Mouse (Mus musculus) brain, embryonic 14.5 days (tissue): ENCODE data around the gene Cplx3.

ENCODE experiments used
- CTCF ChIP-seq: fragments of 200-500 bp; IDR thresholded peaks from 2 replicates; pipeline ENCODE4 v1.5.1; 2012; ENCODE audit warnings: inconsistent platforms, mild to moderate bottlenecking, moderate library complexity, borderline replicate concordance; ENCODE audit not compliant: insufficient read depth, insufficient read length; ENCODE audit errors: extremely low read depth
- POLR2A ChIP-seq: fragments of 200-500 bp; IDR thresholded peaks from 2 replicates; pipeline ENCODE4 v1.6.1; 2012; ENCODE audit warnings: mild to moderate bottlenecking, inconsistent platforms, borderline replicate concordance; ENCODE audit not compliant: poor library complexity, insufficient read depth, insufficient read length, severe bottlenecking; ENCODE audit errors: extremely low read depth

DNA sequence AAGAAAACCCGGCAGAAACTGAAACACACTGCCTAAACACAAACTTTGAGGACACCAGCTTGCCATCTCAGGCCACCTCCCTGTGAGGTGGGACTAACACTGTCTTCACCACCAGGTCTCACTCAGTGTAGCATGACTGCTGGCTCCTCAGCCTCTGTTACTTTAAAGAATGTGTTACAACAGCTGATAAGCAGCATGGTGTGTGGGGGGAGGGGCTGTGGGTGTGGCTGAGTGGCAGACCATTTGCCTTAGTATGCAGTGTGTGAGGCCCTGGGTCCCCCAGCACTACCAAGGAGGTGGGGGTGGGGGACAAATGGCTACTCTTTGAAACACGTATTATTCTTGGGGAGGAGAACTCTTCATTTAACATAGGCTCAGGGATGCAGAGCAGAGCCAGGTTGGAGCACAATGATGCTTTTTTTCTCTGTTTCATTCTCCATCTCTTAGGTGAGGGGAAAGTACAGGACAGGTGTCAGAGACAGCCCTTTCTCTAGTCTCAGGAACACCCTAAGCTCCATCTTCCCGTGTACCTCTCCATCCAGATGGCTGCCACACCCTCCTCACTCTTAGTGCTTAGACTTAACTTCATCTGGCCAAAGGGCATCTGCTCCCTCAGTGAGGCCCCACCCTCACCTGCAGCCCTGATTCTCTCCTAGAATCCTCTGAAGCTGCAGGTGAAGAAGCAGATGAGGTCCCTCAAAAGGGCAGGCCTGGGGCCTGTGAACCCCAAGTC, 5.3 kb downstream of the Cplx3 start:
- TF ChIP-seq POLR2A (no peak), CTCF (no peak)
